Mouse (Mus musculus) forebrain, embryonic 15.5 days (tissue): ENCODE measurements around the gene Plekha1. TPM values are rescaled to one million over a fixed set of nuclear protein-coding genes. Genes with fewer than 3 reads are reported as not detected.

Source experiments
- ATAC-seq: fragments of 200-750 bp; cut with Nextera tagmentation; replicated peaks from 2 replicates; pipeline ENCODE4 v1.8.0; 2017; ENCODE audit warnings: mild to moderate bottlenecking, moderate TSS enrichment, moderate library complexity
- H3K27ac ChIP-seq: fragments of 300-500 bp; sonication (generic); replicated peaks from 2 replicates; pipeline ENCODE4 v1.5.1; 2015; ENCODE audit warnings: mild to moderate bottlenecking, inconsistent platforms
- H3K27me3 ChIP-seq: fragments of 300-500 bp; sonication (generic); 2 replicates; pipeline ENCODE4 v1.6.1; 2015; ENCODE audit warnings: inconsistent platforms
- H3K36me3 ChIP-seq: fragments of 300-500 bp; sonication (generic); 2 replicates; pipeline ENCODE4 v1.6.1; 2015; ENCODE audit warnings: mild to moderate bottlenecking, inconsistent platforms
- H3K4me1 ChIP-seq: fragments of 300-500 bp; sonication (generic); 2 replicates; pipeline ENCODE4 v1.6.1; 2015; ENCODE audit warnings: inconsistent platforms
- H3K4me2 ChIP-seq: fragments of 300-500 bp; sonication (generic); replicated peaks from 2 replicates; pipeline ENCODE4 v1.6.1; 2015; ENCODE audit warnings: mild to moderate bottlenecking, inconsistent platforms
- H3K4me3 ChIP-seq: fragments of 300-500 bp; sonication (generic); 2 replicates; pipeline ENCODE4 v1.5.1; 2015; ENCODE audit warnings: mild to moderate bottlenecking, inconsistent platforms
- H3K9ac ChIP-seq: fragments of 300-500 bp; sonication (generic); replicated peaks from 2 replicates; pipeline ENCODE4 v1.6.1; 2015; ENCODE audit warnings: mild to moderate bottlenecking, inconsistent platforms
- H3K9me3 ChIP-seq: fragments of 300-500 bp; sonication (generic); 2 replicates; pipeline ENCODE4 v1.6.1; 2016; ENCODE audit warnings: inconsistent platforms
- WGBS: fragments of 180-500 bp; shearing (Covaris S2); methylation state at CpG from one replicate; pipeline ENCODE4 v1.1.7; 2015; ENCODE audit warnings: mixed read lengths; 5-methylcytosine and 5-hydroxymethylcytosine counted together
- polyA plus RNA-seq: library from polyadenylated mRNA; unstranded; fragments of >200 nt; fragmentation: Nextera tagmentation; extraction: Ambion mirVana; gene quantifications from 2 replicates; pipeline ENCODE4 v1.2.1, GENCODE M21; 2015

The Plekha1 gene
- polyA plus RNA-seq, 1 experiment from 2014 or later, result 53.2 TPM

DNA sequence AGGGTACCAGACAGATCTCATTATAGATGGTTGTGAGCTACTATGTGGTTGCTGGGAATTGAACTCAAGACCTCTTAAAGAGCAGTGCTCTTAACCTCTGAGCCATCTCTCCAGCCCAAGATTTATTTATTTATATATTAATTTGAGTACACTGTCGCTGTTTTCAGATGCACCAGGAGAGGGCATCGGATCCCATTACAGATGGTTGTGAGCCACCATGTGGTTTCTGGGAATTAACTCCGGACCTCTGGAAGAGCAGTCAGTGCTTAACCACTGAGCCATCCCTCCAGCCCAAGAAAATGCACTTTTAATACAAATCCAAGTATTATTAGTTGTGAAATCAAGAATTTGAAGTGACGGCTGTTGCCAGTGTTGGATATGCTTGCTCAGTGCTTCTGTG, 32.8 kb downstream of the Plekha1 start:
- Histone ChIP-seq H3K4me3 (no peak overlapping the region), H3K4me1 (no peaks in the 10 kb centered on the region), H3K9ac (no peak overlapping the region), H3K27ac (no peak overlapping the region), H3K36me3 (peaks cover 8% of the 10 kb centered on the region; the same call in 1 of the 2 replicates), H3K27me3 (no peaks in the 10 kb centered on the region), H3K4me2 (no peak overlapping the region), H3K9me3 (no peaks in the 10 kb centered on the region)
- no peak for ATAC-seq
- 82% methylated on average over 4 of the region's 4 CpGs for WGBS

DNA sequence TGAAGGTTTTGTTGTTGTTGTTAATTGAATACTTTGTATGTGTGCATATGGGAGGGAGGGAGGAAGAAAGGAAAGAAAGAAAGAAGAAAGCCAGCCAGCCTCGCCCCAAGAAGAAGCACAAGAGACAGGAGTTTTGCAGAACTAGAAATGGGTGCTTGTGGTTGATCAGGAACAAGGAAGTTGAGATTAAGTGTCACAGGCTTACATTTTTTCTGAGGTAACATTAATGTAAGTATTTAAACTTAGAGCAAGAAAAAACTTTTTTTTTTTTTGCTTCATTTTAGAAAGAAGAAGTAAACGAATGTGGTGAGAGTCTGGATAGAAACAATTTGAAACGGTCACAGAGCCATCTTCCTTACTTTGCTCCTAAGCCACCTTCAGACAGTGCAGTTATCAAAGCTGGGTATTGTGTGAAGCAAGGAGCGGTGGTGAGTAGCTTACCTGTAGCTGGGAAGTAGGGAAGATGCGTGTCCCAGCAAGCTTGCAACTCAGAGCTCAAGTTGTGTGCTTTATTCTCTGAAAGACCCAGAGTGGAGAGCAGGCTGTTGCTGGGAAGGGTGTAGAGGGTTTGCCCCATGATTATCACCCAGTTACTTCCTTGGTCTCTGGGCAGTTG, 34.8 kb downstream of the Plekha1 start:
- H3K9ac ChIP-seq, result no peak overlapping the region
- no peaks in the 10 kb centered on the region for H3K9me3 ChIP-seq
- WGBS, result 88% methylated on average over 5 of the region's 5 CpGs
- H3K4me2 ChIP-seq, result no peak overlapping the region
- ATAC-seq, result no peak
- H3K27ac ChIP-seq, result no peak overlapping the region
- H3K4me3 ChIP-seq, result no peak overlapping the region
- H3K36me3 ChIP-seq, result peaks cover 14% of the 10 kb centered on the region; the same call in 1 of the 2 replicates
- H3K27me3 ChIP-seq, result no peaks in the 10 kb centered on the region
- H3K4me1 ChIP-seq, result no peaks in the 10 kb centered on the region

DNA sequence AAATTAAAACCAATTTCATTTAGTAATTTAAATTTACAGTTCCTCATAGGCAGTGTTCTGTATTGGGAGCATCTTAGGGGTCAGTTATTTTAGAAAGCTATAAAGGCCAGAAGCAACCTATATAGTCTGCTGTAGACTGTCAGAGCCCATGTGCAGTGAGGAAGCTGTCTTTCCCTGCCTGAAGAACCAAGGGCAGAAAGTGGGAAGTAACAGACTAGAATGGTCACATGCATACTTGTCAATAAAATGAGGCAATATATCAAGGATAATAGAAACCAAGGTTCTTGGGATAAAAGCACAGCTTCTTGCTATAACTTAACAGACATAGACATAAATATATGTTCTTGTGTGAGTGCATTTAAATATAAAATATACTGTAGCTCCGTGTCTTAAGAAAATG, 37.4 kb downstream of the Plekha1 start:
- 93% methylated on average over 1 of the region's 1 CpGs for WGBS
- Histone ChIP-seq H3K4me3 (no peak overlapping the region), H3K27me3 (no peaks in the 10 kb centered on the region), H3K9ac (no peak overlapping the region), H3K4me1 (no peaks in the 10 kb centered on the region), H3K9me3 (no peaks in the 10 kb centered on the region), H3K36me3 (peaks cover 14% of the 10 kb centered on the region; the same call in 1 of the 2 replicates), H3K4me2 (no peak overlapping the region), H3K27ac (no peak overlapping the region)
- ATAC-seq, result no peak

DNA sequence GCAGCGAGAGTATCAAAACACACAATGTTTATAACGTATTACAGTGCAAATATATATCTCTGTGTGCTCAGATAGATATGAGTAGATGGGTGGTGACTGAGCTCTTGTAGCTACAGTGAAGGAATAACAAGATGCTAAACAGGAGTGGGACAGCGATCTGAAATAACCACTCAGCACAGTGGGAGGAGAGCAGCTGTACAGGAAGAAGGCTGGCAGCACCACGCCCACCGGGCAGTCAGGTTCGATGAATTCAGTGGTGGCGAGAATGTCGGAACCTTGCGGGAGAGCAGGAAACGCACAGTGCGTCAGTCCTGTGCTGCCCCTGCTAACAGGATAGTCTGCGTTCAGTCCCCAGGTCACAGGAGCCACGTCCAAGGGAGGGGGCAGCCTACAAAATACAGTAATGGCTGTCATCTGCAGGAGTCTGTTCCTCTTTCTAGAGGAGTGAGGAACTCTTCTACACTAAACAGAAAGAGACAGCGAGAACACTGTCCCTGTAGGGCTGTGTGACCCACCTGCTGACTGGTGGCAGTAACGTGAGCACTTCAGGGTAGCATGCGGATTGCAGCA, 38.0 kb downstream of the Plekha1 start:
- WGBS, result 88% methylated on average over 16 of the region's 16 CpGs
- H3K27ac ChIP-seq, result no peak overlapping the region
- no peak for ATAC-seq
- H3K4me1 ChIP-seq, result no peaks in the 10 kb centered on the region
- H3K4me2 ChIP-seq, result no peak overlapping the region
- H3K9me3 ChIP-seq, result no peaks in the 10 kb centered on the region
- no peak overlapping the region for H3K9ac ChIP-seq
- no peaks in the 10 kb centered on the region for H3K27me3 ChIP-seq
- no peak overlapping the region for H3K4me3 ChIP-seq
- peaks cover 13% of the 10 kb centered on the region; the same call in 1 of the 2 replicates for H3K36me3 ChIP-seq

DNA sequence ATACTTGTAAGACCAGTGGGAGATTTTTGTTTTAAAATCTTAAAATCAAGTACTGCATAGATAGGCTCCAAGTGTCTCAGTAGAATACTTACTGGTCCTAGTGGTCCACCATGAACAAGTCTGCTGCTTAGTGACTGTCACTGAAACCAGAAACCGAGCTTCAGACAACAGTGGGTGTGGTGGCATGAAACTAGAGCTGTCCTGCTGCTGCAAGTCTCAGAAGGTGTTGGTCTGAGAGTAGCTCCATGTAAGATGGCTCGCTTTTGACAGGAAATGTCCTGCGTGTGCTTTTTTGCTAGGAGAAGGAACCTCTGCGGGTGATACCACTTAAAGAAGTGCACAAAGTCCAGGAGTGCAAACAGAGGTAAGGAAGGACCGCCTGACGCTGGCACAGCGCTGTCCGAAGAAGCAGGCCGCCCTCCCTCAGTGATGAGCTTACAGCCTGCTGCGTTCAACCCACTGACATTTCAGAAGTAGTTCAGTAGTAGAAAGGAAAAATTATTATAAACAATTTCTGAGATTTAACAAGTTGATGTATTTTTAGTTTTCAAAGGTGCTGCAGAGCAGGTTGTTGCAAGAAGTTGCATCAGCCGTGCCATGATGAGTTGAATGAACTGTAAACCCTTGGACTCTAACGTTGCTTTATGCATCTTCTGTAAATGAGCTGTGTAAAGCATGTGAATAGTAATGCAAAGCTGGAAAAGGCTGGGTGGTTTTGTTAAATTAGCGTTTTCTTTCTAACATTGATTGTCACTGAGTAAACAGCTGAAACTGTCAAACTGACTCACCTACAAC, 39.2 kb downstream of the Plekha1 start:
- Histone ChIP-seq H3K27ac (no peak overlapping the region), H3K4me2 (no peak overlapping the region), H3K4me3 (no peak overlapping the region), H3K9ac (no peak overlapping the region), H3K27me3 (no peaks in the 10 kb centered on the region), H3K36me3 (peaks cover 18% of the 10 kb centered on the region), H3K9me3 (no peaks in the 10 kb centered on the region), H3K4me1 (no peaks in the 10 kb centered on the region)
- no peak for ATAC-seq
- 91% methylated on average over 13 of the region's 13 CpGs for WGBS

DNA sequence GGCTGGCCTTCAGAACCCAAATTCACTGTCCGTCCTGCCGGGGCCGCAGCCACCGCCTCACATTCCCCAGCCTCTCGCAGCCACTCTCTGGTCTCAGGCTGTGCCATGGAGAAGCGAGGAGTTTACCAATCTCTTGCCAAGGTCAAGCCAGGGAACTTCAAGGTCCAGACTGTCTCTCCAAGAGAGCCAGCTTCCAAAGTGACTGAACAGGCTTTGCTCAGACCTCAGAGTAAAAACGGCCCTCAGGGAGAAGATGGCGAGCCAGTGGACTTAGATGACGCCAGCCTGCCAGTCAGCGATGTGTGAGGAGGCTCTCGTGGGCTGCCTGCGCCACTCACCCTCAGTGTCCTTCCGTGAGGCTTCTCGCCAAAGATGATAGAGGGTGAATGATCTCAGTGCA, 45.3 kb downstream of the Plekha1 start:
- 94% methylated on average over 14 of the region's 14 CpGs for WGBS
- H3K9ac ChIP-seq, result no peak overlapping the region
- H3K4me2 ChIP-seq, result no peak overlapping the region
- no peak for ATAC-seq
- H3K36me3 ChIP-seq, result peaks cover 14% of the 10 kb centered on the region
- H3K27me3 ChIP-seq, result no peaks in the 10 kb centered on the region
- H3K4me3 ChIP-seq, result no peak overlapping the region
- no peaks in the 10 kb centered on the region for H3K4me1 ChIP-seq
- no peak overlapping the region for H3K27ac ChIP-seq
- no peaks in the 10 kb centered on the region for H3K9me3 ChIP-seq

DNA sequence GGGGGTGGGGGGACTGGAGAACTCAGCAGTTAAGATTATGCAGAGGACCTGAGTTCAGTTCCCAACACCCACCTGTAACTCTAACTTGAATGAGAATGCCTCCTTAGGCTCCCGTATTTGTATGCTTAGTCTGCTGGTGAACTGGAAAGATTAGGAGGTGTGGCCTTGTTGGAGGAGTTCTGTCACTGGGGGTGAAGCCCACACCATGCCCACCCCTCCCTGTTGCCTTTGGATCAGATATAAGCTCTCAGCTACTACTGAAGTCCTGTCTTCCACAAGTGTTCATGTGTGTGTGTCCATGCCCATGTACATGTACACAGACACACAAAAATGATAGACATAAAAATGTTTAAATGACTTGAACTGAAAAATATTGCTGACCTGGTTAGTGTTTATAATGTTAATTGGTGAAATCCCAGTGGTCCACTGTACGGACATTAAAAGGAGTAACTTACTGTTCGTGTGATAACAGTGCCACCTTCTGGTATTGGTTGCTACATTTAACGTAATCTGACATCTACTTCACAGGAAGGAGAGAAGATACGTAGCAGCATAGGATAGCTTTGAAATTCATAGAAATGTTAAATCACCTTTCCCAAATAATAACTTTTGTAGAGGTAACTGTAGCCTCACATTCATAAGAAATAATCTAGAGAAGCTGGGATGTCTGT, 49.3 kb downstream of the Plekha1 start:
- Histone ChIP-seq H3K27ac (no peak overlapping the region), H3K27me3 (no peaks in the 10 kb centered on the region), H3K4me2 (no peak overlapping the region), H3K36me3 (peaks cover 5% of the 10 kb centered on the region; the same call in 1 of the 2 replicates), H3K4me1 (no peaks in the 10 kb centered on the region), H3K9me3 (no peaks in the 10 kb centered on the region), H3K9ac (no peak overlapping the region), H3K4me3 (no peak overlapping the region)
- no peak for ATAC-seq
- WGBS, result 47% methylated on average over 5 of the region's 5 CpGs

DNA sequence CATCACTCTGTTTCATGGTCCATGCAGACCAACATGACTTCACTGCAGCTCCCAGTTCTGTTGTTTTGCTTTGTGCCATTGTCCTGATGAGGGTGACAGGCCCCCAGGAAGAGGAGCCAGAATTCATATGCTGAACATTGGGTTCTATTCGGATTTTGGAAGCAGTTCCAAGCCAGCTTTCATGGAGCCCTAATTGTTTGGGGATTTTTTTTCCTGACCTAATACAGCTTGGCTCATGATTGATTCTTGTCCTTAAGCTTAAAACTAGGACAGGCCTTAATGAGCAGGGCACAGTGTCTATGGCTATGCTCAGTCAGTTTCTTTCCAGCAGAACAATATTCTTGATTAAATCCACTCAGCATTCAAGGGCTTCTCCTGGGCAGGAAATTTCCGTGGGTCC, 52.7 kb downstream of the Plekha1 start:
- Histone ChIP-seq H3K4me3 (no peak overlapping the region), H3K36me3 (no peaks in the 10 kb centered on the region), H3K4me1 (no peaks in the 10 kb centered on the region), H3K9me3 (no peaks in the 10 kb centered on the region), H3K27ac (no peak overlapping the region), H3K9ac (no peak overlapping the region), H3K27me3 (no peaks in the 10 kb centered on the region), H3K4me2 (no peak overlapping the region)
- 23% methylated on average over 2 of the region's 2 CpGs for WGBS
- ATAC-seq, result no peak

DNA sequence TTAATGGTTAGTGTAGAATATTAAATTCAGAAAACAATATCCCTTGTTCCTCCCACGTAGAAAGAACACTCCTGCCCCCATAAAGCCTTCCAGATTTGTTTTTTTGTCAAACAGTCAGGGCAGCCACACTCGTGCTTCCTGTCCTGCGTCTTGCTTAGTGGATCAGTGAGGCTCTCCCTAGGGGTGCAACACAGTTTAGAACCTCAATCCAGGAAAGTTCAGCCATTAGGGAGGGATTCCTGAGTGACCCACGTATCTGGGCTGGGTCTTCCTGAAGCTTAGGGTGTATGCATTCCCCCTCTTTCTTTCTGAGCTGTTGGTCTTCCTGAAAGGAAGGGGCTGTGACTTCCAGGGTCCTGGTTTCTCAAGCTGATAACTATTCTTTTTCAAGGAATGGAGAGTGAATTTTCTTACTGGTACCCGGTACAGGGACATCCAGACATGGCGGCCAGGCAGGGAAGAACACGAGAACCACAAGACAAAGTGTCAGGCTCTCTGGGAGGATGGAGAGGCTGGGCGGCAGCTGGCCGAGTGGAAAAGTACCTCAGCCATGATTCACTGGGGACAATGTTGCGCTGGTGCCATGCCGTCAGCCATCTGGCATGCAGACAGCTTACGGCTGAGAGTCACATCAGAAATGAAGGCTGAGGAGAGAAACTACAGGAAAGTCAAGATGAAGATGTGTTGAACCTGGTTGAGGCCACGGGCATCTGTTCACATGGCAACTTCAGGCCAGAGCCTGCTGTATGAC, 57.6 kb downstream of the Plekha1 start:
- no peak for ATAC-seq
- Histone ChIP-seq H3K9me3 (no peaks in the 10 kb centered on the region), H3K4me2 (no peak overlapping the region)

DNA sequence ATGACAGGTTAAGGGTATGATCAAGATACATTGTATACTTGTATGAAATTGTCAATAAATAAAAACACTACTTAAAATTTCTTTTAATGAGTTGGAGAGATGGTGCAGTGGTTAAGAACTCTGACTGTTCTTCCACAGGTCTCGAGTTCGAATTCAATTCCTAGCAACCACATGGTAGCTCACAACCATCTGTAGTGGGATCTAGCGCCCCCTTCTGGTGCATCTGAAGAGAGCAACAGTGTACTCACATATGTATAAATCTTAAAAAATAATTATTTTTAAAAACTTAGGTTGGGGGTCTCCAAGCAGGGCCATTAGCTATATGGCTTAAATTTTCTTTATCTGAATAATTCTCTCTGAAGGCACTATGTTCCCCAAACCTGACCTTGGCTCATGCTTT, 64.8 kb downstream of the Plekha1 start:
- Histone ChIP-seq H3K27ac (no peak overlapping the region), H3K4me2 (no peak overlapping the region), H3K36me3 (no peaks in the 10 kb centered on the region), H3K9me3 (no peaks in the 10 kb centered on the region), H3K4me3 (no peak overlapping the region), H3K27me3 (peaks cover 24% of the 10 kb centered on the region), H3K4me1 (peaks cover 3% of the 10 kb centered on the region), H3K9ac (no peak overlapping the region)
- WGBS, result 62% methylated on average over 3 of the region's 3 CpGs
- ATAC-seq, result no peak

More for the DNA sequence above, 57.6 kb downstream of the Plekha1 start:
- Histone ChIP-seq H3K27me3 (no peaks in the 10 kb centered on the region), H3K9ac (no peak overlapping the region), H3K27ac (no peak overlapping the region), H3K4me3 (no peak overlapping the region), H3K36me3 (no peaks in the 10 kb centered on the region), H3K4me1 (no peaks in the 10 kb centered on the region)
- WGBS, result 75% methylated on average over 13 of the region's 13 CpGs

DNA sequence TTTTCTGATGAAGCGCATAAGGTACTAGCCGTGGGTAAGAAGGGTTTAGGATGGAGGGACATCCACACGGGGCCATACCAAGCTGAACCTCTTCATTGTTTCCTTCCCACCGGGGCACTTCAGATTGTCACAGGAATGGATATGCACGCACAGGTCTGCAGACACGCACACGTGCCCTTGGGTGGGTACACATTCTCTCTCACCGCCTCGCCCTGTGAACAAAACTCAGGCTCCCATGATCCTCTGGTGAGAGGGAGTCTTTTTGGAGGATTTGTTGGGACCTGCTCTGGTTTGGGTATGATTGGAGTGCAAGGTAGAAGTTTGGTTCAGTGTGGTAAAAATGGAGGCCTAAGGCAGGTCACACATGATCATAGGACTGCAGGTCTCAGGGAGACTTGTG, 67.4 kb downstream of the Plekha1 start:
- H3K4me2 ChIP-seq, result no peak overlapping the region
- H3K4me3 ChIP-seq, result no peak overlapping the region
- no peak for ATAC-seq
- no peaks in the 10 kb centered on the region for H3K9me3 ChIP-seq
- H3K4me1 ChIP-seq, result peaks cover 20% of the 10 kb centered on the region
- H3K27ac ChIP-seq, result no peak overlapping the region
- H3K36me3 ChIP-seq, result no peaks in the 10 kb centered on the region
- H3K9ac ChIP-seq, result no peak overlapping the region
- WGBS, result 83% methylated on average over 9 of the region's 9 CpGs
- H3K27me3 ChIP-seq, result peaks cover 48% of the 10 kb centered on the region
